Mouse (Mus musculus) limb, embryonic 11.5 days (tissue): Measurements from ENCODE around the gene Polr3f. TPM values are rescaled to one million over a fixed set of nuclear protein-coding genes. Genes with fewer than 3 reads are reported as not detected.

Source experiments
- ATAC-seq: fragments of 200-750 bp; cut with Nextera tagmentation; 2 replicates; pipeline ENCODE4 v1.8.0; 2017; ENCODE audit warnings: low read depth; ENCODE audit not compliant: insufficient number of reproducible peaks, low FRiP score, low TSS enrichment
- DNase-seq: peaks from one replicate; pipeline ENCODE4 v3.0.0-alpha.2; 2015; ENCODE audit warnings: low spot score
- H3K27ac ChIP-seq: fragments of 300-500 bp; sonication (generic); replicated peaks from 2 replicates; pipeline ENCODE4 v1.5.1; 2014; ENCODE audit warnings: low read depth, mild to moderate bottlenecking, low read length
- H3K27me3 ChIP-seq: fragments of 300-500 bp; sonication (generic); 2 replicates; pipeline ENCODE4 v1.6.1; 2014; ENCODE audit warnings: mild to moderate bottlenecking, low read length, mixed read lengths; ENCODE audit not compliant: control insufficient read depth, insufficient read depth
- H3K36me3 ChIP-seq: fragments of 300-500 bp; sonication (generic); 2 replicates; pipeline ENCODE4 v1.6.1; 2014; ENCODE audit warnings: mild to moderate bottlenecking, low read length, moderate library complexity, mixed read lengths; ENCODE audit not compliant: control insufficient read depth, insufficient read depth
- H3K4me1 ChIP-seq: fragments of 300-500 bp; sonication (generic); 2 replicates; pipeline ENCODE4 v1.6.1; 2014; ENCODE audit warnings: low read length, mixed read lengths; ENCODE audit not compliant: control insufficient read depth, insufficient read depth
- H3K4me2 ChIP-seq: fragments of 300-500 bp; sonication (generic); 2 replicates; pipeline ENCODE4 v1.6.1; 2014; ENCODE audit warnings: low read depth, mild to moderate bottlenecking, moderate library complexity; ENCODE audit not compliant: severe bottlenecking
- H3K4me3 ChIP-seq: fragments of 300-500 bp; sonication (generic); 2 replicates; pipeline ENCODE4 v1.5.1; 2014; ENCODE audit warnings: low read depth, low read length
- H3K9ac ChIP-seq: fragments of 300-500 bp; sonication (generic); 2 replicates; pipeline ENCODE4 v1.6.1; 2014; ENCODE audit warnings: mild to moderate bottlenecking, low read length
- H3K9me3 ChIP-seq: fragments of 300-500 bp; sonication (generic); 2 replicates; pipeline ENCODE4 v1.6.1; 2016; ENCODE audit warnings: low read length; ENCODE audit not compliant: control insufficient read depth
- WGBS: fragments of 180-500 bp; shearing (Covaris S2); extraction: QIAGEN DNeasy Blood & Tissue Kit; methylation state at CpG from one replicate; pipeline ENCODE4 v1.1.7; 2014; 5-methylcytosine and 5-hydroxymethylcytosine counted together
- polyA plus RNA-seq: library from polyadenylated mRNA; unstranded; fragments of >200 nt; fragmentation: Nextera tagmentation; extraction: Ambion mirVana; gene quantifications from 2 replicates; pipeline ENCODE4 v1.2.1, GENCODE M21; 2014

Gene Polr3f
- polyA plus RNA-seq: 32.2 and 33.9 TPM in 2 replicates

DNA sequence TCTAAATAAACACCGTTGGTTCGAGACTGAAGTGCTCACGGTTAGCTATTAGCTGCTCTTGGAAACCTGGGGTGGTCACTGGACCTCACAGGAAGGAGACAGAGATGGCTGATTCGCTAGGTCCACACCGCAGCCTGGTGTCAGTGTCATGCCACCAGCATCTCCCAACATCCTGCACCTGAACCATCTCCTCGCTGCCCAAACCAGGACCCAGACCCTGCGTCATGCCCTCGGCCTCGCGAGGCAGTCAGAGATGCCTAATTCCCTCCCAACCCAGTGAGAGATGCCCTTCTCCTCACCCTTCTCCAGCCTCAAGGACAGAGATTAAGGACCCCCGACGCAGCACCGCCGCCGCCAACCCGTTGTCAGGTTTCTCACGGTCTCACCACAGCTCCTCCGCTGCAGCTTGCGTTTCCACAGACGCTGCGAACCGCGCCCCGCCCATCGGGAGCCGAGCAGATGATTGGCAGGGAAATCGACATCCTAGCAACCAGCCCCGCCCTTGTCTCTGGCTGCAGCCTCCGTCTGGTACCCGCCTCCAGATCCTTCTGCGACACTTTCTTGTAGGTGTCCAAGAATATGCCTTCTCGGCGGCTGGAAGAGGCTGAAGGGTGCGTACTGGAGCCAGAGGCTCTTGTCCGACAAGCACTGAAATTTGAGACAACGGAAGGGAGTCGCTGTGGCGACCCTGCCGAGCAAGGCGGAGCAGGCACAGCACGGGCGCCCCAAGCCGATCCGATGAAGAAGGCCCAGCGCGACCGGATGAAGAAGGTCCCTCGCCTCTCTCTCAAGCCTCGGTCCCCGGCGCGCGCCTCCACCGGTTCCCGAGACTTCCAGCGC, at the start of gene Polr3f, which contains the start of gene Dzank1:
Polr3f (plus strand) TSS at position 738 of the 840 bp plus-strand sequence.
Dzank1 (minus strand) TSS at position 434 of the 840 bp plus-strand sequence.
- peak; percentile 99 for ATAC-seq
- peak within 1 kb of the TSS; percentile 77 for H3K4me3 ChIP-seq

GRCm38 (mm10) chr2:144479421-144479820, 48.1 kb upstream of the Polr3f start:
- Histone ChIP-seq H3K27me3 (no peaks in the 10 kb centered on the region), H3K9me3 (no peaks in the 10 kb centered on the region), H3K27ac (no peak overlapping the region), H3K9ac (no peak overlapping the region), H3K4me1 (no peaks in the 10 kb centered on the region), H3K36me3 (no peaks in the 10 kb centered on the region), H3K4me3 (no peak overlapping the region), H3K4me2 (no peak overlapping the region)
- ATAC-seq (no peak), DNase-seq (no peak)
- WGBS: 83% methylated on average over 2 of the region's 2 CpGs

More for the DNA sequence above, at the start of gene Polr3f, which contains the start of gene Dzank1:
- Histone ChIP-seq H3K4me1 (peaks cover 4% of the 10 kb centered on the region; the same call in 1 of the 2 replicates), H3K9me3 (no peaks in the 10 kb centered on the region), H3K36me3 (peaks cover 2% of the 10 kb centered on the region; the same call in 1 of the 2 replicates), H3K4me2 (peak within 1 kb of the TSS; percentile 76), H3K9ac (peak within 1 kb of the TSS; percentile 83), H3K27me3 (no peaks in the 10 kb centered on the region), H3K27ac (peak within 1 kb of the TSS; percentile 43; the same call in 1 of the 2 replicates)
- 1% methylated on average over 50 of the region's 56 CpGs for WGBS
- DNase-seq: peak; percentile 95

DNA sequence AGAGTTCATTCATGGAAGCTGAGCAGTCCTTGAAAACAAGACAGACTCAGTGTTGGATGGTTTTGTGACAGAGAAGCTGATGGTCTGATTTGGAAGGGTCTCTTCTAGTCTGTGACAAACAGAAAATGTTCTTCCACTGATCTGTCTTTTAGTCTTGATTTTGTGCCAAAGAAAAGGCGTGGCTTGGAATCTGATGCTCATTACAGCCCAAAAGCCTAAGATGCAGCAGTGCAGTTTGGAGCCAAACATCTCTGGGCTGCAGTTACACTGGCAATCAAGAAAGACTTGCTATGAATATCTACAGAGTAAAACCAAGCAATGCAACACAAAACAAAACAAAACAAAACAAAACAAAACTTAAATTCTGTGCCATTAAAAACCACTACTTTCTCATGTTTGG, 43.4 kb upstream of the Polr3f start:
- 74% methylated on average over 1 of the region's 1 CpGs for WGBS
- no peak overlapping the region for H3K4me3 ChIP-seq
- no peaks in the 10 kb centered on the region for H3K36me3 ChIP-seq
- H3K4me1 ChIP-seq: no peaks in the 10 kb centered on the region
- H3K27me3 ChIP-seq: no peaks in the 10 kb centered on the region
- H3K9me3 ChIP-seq: no peaks in the 10 kb centered on the region
- no peak overlapping the region for H3K27ac ChIP-seq
- no peak overlapping the region for H3K4me2 ChIP-seq
- no peak for ATAC-seq
- no peak for DNase-seq
- H3K9ac ChIP-seq: no peak overlapping the region

- Histone ChIP-seq H3K27me3 (no peaks in the 10 kb centered on the region), H3K9ac (no peak overlapping the region), H3K9me3 (no peaks in the 10 kb centered on the region), H3K27ac (no peak overlapping the region), H3K4me2 (no peak overlapping the region), H3K4me1 (no peaks in the 10 kb centered on the region), H3K4me3 (no peak overlapping the region), H3K36me3 (no peaks in the 10 kb centered on the region)
- WGBS: 84% methylated on average over 7 of the region's 7 CpGs
- DNase-seq: no peak
- ATAC-seq: no peak
Measured at GRCm38 (mm10) chr2:144485439-144485838, 42.1 kb upstream of the Polr3f start.

DNA sequence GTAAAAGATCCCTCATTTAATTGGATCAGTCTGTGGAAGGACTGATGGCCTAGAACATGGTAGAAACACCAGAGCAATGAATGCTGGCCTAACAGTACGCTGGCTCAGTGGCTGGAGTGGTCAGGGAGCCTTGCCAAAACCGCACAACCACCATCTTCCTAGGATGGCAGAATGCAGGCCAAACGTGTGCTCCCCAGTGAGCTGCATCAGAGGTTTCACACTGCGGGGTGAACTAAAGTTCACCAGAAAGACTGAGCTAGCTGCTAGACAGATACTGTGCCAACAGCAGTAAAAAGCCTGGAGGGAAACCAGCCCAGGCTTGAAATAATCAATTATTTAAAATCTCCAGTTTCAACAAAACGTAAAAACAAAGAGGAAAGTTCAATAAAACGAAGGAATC, 40.0 kb upstream of the Polr3f start:
- ATAC-seq: no peak
- DNase-seq: no peak

GRCm38 (mm10) chr2:144489342-144489741, 38.2 kb upstream of the Polr3f start:
- no peak overlapping the region for H3K4me3 ChIP-seq
- no peak overlapping the region for H3K9ac ChIP-seq
- no peak overlapping the region for H3K4me2 ChIP-seq
- no peaks in the 10 kb centered on the region for H3K4me1 ChIP-seq
- WGBS: 90% methylated on average over 5 of the region's 5 CpGs
- H3K27me3 ChIP-seq: no peaks in the 10 kb centered on the region
- no peak overlapping the region for H3K27ac ChIP-seq
- no peaks in the 10 kb centered on the region for H3K9me3 ChIP-seq
- ATAC-seq (no peak), DNase-seq (no peak)
- no peaks in the 10 kb centered on the region for H3K36me3 ChIP-seq

More for the DNA sequence above, 40.0 kb upstream of the Polr3f start:
- no peaks in the 10 kb centered on the region for H3K27me3 ChIP-seq
- no peak overlapping the region for H3K27ac ChIP-seq
- no peak overlapping the region for H3K4me2 ChIP-seq
- H3K4me3 ChIP-seq: no peak overlapping the region
- H3K36me3 ChIP-seq: no peaks in the 10 kb centered on the region
- WGBS: 63% methylated on average over 6 of the region's 6 CpGs
- H3K9ac ChIP-seq: no peak overlapping the region
- H3K9me3 ChIP-seq: no peaks in the 10 kb centered on the region
- no peaks in the 10 kb centered on the region for H3K4me1 ChIP-seq

- WGBS: 89% methylated on average over 6 of the region's 6 CpGs
- no peak overlapping the region for H3K4me2 ChIP-seq
- no peak overlapping the region for H3K4me3 ChIP-seq
- DNase-seq (no peak), ATAC-seq (no peak)
- no peaks in the 10 kb centered on the region for H3K27me3 ChIP-seq
- no peaks in the 10 kb centered on the region for H3K36me3 ChIP-seq
- no peak overlapping the region for H3K27ac ChIP-seq
- no peaks in the 10 kb centered on the region for H3K4me1 ChIP-seq
- H3K9me3 ChIP-seq: no peaks in the 10 kb centered on the region
- H3K9ac ChIP-seq: no peak overlapping the region
Measured at GRCm38 (mm10) chr2:144502134-144502533, 25.4 kb upstream of the Polr3f start.

DNA sequence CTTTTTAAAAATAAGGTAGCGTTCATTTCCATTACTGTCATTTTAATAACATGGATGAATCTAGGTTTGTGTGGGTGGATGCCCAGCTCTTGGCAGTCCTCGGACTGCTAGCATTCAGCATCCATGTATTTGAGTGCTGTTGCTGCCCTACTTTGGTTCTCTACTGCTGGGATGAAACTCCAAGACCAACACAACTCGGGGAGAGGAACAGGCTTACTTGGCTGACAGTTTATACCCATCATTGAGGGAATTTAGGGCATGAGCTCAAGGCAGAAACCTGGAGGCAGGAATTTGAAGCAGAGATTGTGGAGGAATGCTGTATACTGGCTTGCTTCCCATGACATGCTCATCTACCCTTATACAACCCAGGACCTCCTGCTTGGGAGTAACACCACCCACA, 12.9 kb upstream of the Polr3f start:
- H3K4me3 ChIP-seq: no peak overlapping the region
- no peak overlapping the region for H3K9ac ChIP-seq
- no peaks in the 10 kb centered on the region for H3K27me3 ChIP-seq
- H3K27ac ChIP-seq: no peak overlapping the region
- H3K4me2 ChIP-seq: no peak overlapping the region
- H3K36me3 ChIP-seq: no peaks in the 10 kb centered on the region
- no peak for ATAC-seq
- no peaks in the 10 kb centered on the region for H3K9me3 ChIP-seq
- 85% methylated on average over 3 of the region's 3 CpGs for WGBS
- no peak for DNase-seq
- H3K4me1 ChIP-seq: no peaks in the 10 kb centered on the region
